Mouse (Mus musculus) embryonic facial prominence, embryonic 14.5 days (tissue): Measurements from ENCODE around the gene Crb2. TPM values are rescaled to one million over a fixed set of nuclear protein-coding genes. Genes with fewer than 3 reads are reported as not detected.
A peak's percentile ranks its signal among the peaks of the same experiment; 100 is the strongest.

ENCODE experiments used
- ATAC-seq: fragments of 200-750 bp; cut with Nextera tagmentation; 2 replicates; pipeline ENCODE4 v1.8.0; 2017; ENCODE audit warnings: low read depth, moderate number of reproducible peaks, moderate TSS enrichment
- DNase-seq: peaks from one replicate; pipeline ENCODE4 v3.0.0-alpha.2; 2015; ENCODE audit warnings: low spot score
- H3K27ac ChIP-seq: fragments of 300-500 bp; sonication (generic); replicated peaks from 2 replicates; pipeline ENCODE4 v1.5.1; 2014; ENCODE audit warnings: low read depth, mild to moderate bottlenecking, low read length, moderate library complexity
- H3K27me3 ChIP-seq: fragments of 300-500 bp; sonication (generic); replicated peaks from 2 replicates; pipeline ENCODE4 v1.6.1; 2014; ENCODE audit warnings: low read length; ENCODE audit not compliant: control insufficient read depth, insufficient read depth
- H3K36me3 ChIP-seq: fragments of 300-500 bp; sonication (generic); 2 replicates; pipeline ENCODE4 v1.6.1; 2014; ENCODE audit warnings: low read length, mixed read lengths; ENCODE audit not compliant: control insufficient read depth, insufficient read depth
- H3K4me1 ChIP-seq: fragments of 300-500 bp; sonication (generic); 2 replicates; pipeline ENCODE4 v1.6.1; 2014; ENCODE audit warnings: antibody characterized with exemption, low read length; ENCODE audit not compliant: control insufficient read depth, insufficient read depth
- H3K4me2 ChIP-seq: fragments of 300-500 bp; sonication (generic); 2 replicates; pipeline ENCODE4 v1.6.1; 2014; ENCODE audit warnings: low read depth, mild to moderate bottlenecking, low read length, moderate library complexity, mixed read lengths
- H3K4me3 ChIP-seq: fragments of 300-500 bp; sonication (generic); 2 replicates; pipeline ENCODE4 v1.5.1; 2014; ENCODE audit warnings: low read depth, mild to moderate bottlenecking, low read length
- H3K9ac ChIP-seq: fragments of 300-500 bp; sonication (generic); 2 replicates; pipeline ENCODE4 v1.6.1; 2014; ENCODE audit warnings: low read depth, mild to moderate bottlenecking, low read length, moderate library complexity, mixed read lengths
- H3K9me3 ChIP-seq: fragments of 300-500 bp; sonication (generic); 2 replicates; pipeline ENCODE4 v1.6.1; 2016; ENCODE audit warnings: low read length; ENCODE audit not compliant: control insufficient read depth
- WGBS: fragments of 180-500 bp; shearing (Covaris S2); extraction: QIAGEN DNeasy Blood & Tissue Kit; methylation state at CpG from one replicate; pipeline ENCODE4 v1.1.7; 2014; 5-methylcytosine and 5-hydroxymethylcytosine counted together
- polyA plus RNA-seq: library from polyadenylated mRNA; unstranded; fragments of >200 nt; fragmentation: Nextera tagmentation; extraction: Ambion mirVana; gene quantifications from 2 replicates; pipeline ENCODE4 v1.2.1, GENCODE M21; 2014

The Crb2 gene
- polyA plus RNA-seq, 1 experiment from 2014 or later: 0.18 TPM

DNA sequence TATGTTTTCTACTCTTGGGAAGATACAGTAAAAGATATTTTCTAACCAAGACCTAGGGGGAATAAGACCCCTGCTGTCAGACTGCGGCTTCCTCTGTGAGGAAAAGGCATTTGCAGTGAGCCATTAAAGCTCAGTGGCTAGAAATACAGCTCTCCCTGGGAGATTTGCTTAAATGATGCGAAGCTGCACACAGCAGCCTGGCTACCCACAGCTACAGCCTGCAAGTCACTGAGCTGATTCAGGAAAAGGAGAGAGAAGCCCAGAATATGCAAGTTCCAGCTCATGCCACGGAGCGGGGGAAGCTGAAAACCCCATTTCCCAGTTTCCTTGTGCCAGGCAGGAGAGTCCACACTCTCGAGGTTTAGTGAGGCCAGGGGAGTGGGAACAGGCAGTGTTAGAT lies 46.1 kb downstream of the Crb2 start:
- Histone ChIP-seq H3K4me3 (no peak overlapping the region), H3K4me2 (no peak overlapping the region), H3K9me3 (no peaks in the 10 kb centered on the region), H3K27ac (no peak overlapping the region), H3K27me3 (no peaks in the 10 kb centered on the region), H3K36me3 (no peaks in the 10 kb centered on the region), H3K4me1 (0 out of 2 replicates have a peak, but pooled peaks cover 9% of the 10 kb centered on the region), H3K9ac (no peak overlapping the region)
- DNase-seq: no peak
- 67% methylated on average over 5 of the region's 5 CpGs for WGBS
- no peak for ATAC-seq

DNA sequence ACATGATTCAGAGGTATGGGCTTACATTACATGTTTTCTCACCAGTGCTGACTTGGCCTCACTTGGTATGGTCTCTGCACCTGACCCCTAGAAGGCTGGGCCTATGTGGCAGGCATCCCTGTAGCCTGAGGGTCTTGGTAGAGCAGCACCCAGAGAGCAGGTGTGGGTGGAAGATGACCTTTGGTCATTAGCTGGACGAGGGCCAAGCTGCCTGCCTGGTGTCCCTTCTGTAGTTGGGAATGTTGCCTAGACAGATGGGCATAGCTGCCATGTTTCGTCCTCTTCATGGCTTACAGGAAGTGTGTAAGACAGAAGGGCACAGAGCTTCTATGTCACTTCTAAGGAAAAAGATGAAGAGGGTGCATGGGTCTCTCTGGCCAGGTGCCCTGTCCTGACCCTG lies 47.8 kb downstream of the Crb2 start:
- H3K36me3 ChIP-seq: no peaks in the 10 kb centered on the region
- ATAC-seq (no peak), DNase-seq (no peak)

DNA sequence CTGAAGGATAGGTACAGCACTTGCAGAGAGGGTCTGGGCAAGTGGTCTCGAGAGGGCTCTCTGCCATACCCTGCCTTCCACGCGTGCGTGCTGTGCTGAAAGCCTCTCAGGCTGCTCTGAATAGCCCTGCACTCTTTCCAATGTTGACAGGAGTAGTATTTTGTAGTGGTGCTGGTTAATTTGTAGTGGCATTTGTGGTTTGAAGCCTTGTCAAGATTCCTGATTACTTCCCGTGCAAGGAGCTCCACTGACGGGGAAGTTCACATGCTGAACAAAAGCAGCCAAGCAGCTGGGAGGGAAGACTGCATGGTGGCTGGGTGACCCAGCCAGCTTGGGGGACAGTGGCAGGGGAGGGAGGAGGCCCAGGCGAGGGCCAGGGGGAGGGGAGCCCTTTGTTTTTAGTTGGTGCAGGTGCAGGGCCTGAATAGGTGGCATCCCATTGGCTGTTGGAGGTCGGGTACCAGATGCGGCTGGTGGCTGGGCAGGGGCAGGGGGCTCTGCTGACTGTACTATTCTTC lies 53.8 kb downstream of the Crb2 start:
- H3K27me3 ChIP-seq: no peaks in the 10 kb centered on the region
- H3K4me2 ChIP-seq: no peak overlapping the region
- no peaks in the 10 kb centered on the region for H3K9me3 ChIP-seq
- no peak overlapping the region for H3K4me3 ChIP-seq
- ATAC-seq (peak; percentile 62), DNase-seq (peak; percentile 60)
- no peak overlapping the region for H3K9ac ChIP-seq
- peaks cover 4% of the 10 kb centered on the region; the same call in 1 of the 2 replicates for H3K4me1 ChIP-seq
- no peaks in the 10 kb centered on the region for H3K36me3 ChIP-seq
- 58% methylated on average over 8 of the region's 9 CpGs for WGBS
- H3K27ac ChIP-seq: no peak overlapping the region

More for the DNA sequence above, 47.8 kb downstream of the Crb2 start:
- Histone ChIP-seq H3K9me3 (no peaks in the 10 kb centered on the region), H3K27me3 (no peaks in the 10 kb centered on the region), H3K4me2 (no peak overlapping the region), H3K4me1 (0 out of 2 replicates have a peak, but pooled peaks cover 4% of the 10 kb centered on the region), H3K4me3 (no peak overlapping the region), H3K9ac (no peak overlapping the region), H3K27ac (no peak overlapping the region)
- WGBS: 84% methylated on average over 2 of the region's 2 CpGs

DNA sequence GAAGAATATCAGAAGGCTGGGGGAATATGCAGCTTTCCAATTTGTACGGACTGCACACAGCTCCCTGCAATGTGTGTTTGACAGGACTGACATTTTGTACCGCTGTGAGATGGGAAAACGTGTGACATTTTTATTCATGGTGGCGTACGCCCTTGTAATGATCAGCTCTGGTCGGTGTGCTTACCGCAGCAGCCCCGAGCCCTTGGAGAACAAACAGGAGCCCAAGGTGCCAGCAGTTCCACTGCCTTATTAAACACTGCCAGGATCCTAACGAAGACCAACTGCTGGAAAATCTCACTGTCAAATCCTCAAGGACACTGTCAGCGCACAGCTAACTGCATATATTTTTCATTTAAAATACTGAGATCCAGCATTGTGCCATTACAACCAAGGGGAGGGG lies 56.2 kb downstream of the Crb2 start:
- H3K4me1 ChIP-seq: peaks cover 4% of the 10 kb centered on the region; the same call in 1 of the 2 replicates
- no peak overlapping the region for H3K4me2 ChIP-seq
- H3K36me3 ChIP-seq: no peaks in the 10 kb centered on the region
- WGBS: 68% methylated on average over 10 of the region's 10 CpGs
- H3K9ac ChIP-seq: no peak overlapping the region
- DNase-seq: no peak
- ATAC-seq: no peak
- no peak overlapping the region for H3K4me3 ChIP-seq
- H3K27me3 ChIP-seq: no peaks in the 10 kb centered on the region
- H3K27ac ChIP-seq: no peak overlapping the region
- no peaks in the 10 kb centered on the region for H3K9me3 ChIP-seq

DNA sequence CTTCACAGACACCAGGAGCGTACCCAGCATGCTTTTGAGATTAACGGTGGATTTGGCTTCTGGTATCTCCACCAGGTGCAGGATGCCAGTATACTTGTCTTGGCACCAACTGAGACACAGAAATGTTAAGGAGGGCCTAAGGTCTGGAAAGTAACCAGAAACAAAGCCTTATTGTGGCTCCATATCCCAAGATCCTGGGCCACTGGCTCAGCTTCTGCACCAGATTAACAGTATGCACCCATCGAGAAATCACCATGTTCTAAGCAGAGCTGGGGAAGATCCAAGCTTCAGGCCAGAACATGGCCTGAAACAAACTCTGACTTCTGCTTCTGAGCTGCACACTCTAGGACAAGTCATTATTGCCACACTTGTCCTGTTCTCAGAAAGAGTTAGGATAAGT lies 60.9 kb downstream of the Crb2 start:
- H3K9me3 ChIP-seq: no peaks in the 10 kb centered on the region
- H3K27me3 ChIP-seq: no peaks in the 10 kb centered on the region
- ATAC-seq (no peak), DNase-seq (no peak)
- H3K4me2 ChIP-seq: no peak overlapping the region
- no peak overlapping the region for H3K27ac ChIP-seq
- no peak overlapping the region for H3K4me3 ChIP-seq
- H3K9ac ChIP-seq: no peak overlapping the region
- H3K36me3 ChIP-seq: peaks cover 6% of the 10 kb centered on the region; the same call in 1 of the 2 replicates
- WGBS: 94% methylated on average over 3 of the region's 3 CpGs
- H3K4me1 ChIP-seq: peaks cover under 1% of the 10 kb centered on the region

DNA sequence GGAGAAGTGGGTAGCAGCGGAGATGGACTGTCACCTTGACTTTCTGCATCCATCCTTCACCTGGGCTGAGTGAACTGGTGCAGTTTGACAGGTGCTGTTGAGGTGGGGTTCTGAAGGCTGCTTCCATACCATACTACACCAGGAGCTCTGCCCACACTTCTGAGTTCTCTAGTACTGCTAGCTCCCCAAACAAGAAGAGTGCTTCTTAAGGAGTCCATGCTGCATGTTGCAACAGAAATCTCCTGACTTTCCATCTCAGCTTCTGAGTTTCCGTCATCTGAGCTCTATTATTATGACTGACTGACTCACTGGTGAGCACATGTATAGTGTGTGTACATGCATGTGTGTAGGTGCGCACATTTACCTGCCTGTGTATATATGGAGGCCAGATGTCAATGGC lies 61.5 kb downstream of the Crb2 start:
- no peak for DNase-seq
- ATAC-seq: no peak
- H3K9me3 ChIP-seq: no peaks in the 10 kb centered on the region
- WGBS: 96% methylated on average over 3 of the region's 3 CpGs
- H3K4me3 ChIP-seq: no peak overlapping the region
- no peak overlapping the region for H3K9ac ChIP-seq
- no peaks in the 10 kb centered on the region for H3K27me3 ChIP-seq
- no peak overlapping the region for H3K4me2 ChIP-seq
- H3K4me1 ChIP-seq: peaks cover 7% of the 10 kb centered on the region
- no peak overlapping the region for H3K27ac ChIP-seq
- H3K36me3 ChIP-seq: peaks cover 6% of the 10 kb centered on the region; the same call in 1 of the 2 replicates

DNA sequence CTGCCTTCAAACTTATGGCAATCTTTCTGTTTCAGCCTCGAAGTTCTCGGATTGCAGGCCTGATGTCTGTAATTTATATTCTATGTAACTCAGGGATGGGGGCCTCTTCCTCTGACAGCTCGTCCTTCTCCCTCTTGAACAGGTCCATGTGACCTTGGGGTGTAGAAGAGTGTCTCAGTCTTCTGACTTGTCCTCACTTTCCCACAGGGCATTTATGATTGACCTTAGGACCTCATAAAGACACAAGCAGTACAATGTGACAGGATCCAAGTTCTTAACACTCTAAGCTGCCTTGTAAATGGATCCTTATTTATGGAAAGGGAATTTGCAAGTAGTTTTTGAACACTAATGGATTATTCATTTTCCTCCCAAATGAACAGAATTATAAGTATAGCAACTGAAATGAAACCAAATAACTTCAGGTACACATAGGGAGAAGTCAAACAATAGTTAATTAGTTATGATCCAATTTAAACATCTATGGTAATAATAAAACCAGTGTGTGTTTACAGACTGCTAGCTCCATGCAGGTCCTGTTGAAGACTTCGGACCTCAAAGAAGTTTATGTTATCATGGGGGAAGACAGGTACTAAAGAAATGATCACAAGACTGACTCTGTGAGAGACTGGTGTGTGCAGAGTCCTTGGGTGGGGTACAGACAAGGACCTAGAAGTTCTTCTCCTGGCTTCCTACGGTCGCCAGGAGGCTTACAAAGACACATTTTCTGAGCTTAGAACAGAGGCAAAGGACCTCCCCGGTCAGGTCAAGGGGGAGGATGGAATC lies 62.3 kb downstream of the Crb2 start:
- H3K9me3 ChIP-seq: no peaks in the 10 kb centered on the region
- no peak overlapping the region for H3K4me2 ChIP-seq
- 82% methylated on average over 7 of the region's 7 CpGs for WGBS
- H3K36me3 ChIP-seq: peaks cover 6% of the 10 kb centered on the region; the same call in 1 of the 2 replicates
- no peak overlapping the region for H3K9ac ChIP-seq
- peaks cover 9% of the 10 kb centered on the region for H3K4me1 ChIP-seq
- DNase-seq (no peak), ATAC-seq (no peak)
- no peaks in the 10 kb centered on the region for H3K27me3 ChIP-seq
- no peak overlapping the region for H3K27ac ChIP-seq
- no peak overlapping the region for H3K4me3 ChIP-seq

DNA sequence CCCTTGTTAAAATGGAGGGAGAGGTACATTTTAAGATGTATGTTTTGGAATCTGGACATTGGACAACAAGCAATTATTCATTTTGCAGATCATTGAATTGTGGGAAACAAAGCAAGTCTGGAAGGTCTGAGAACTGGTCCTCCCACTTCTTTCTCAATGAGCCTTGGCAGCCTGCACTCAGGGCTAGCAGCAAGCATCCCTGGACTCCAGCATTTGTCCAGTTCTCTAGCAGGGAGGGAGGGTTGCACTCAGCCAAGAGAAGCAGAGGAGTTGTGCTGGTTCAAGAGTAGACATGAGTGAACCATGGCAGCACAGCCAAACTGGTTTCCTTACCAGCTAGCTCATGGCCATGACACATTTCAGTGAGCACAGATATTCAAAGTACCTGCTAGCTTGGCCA lies 63.9 kb downstream of the Crb2 start:
- ATAC-seq: no peak

More for the DNA sequence above, 63.9 kb downstream of the Crb2 start:
- Histone ChIP-seq H3K27me3 (no peaks in the 10 kb centered on the region), H3K36me3 (peaks cover 13% of the 10 kb centered on the region; the same call in 1 of the 2 replicates), H3K27ac (no peak overlapping the region), H3K4me1 (peaks cover 9% of the 10 kb centered on the region), H3K9ac (no peak overlapping the region), H3K4me3 (no peak overlapping the region), H3K4me2 (no peak overlapping the region), H3K9me3 (no peaks in the 10 kb centered on the region)
- no peak for DNase-seq
